Mouse (Mus musculus) bone marrow macrophage, adult 2 months (primary cell): ENCODE measurements around the gene Aldh16a1.

Source experiments
- CTCF ChIP-seq: IDR thresholded peaks from 2 replicates; pipeline ENCODE4 v1.5.1; 2012; ENCODE audit warnings: low read depth, mild to moderate bottlenecking, low read length, moderate library complexity
- POLR2A ChIP-seq: IDR thresholded peaks from 2 replicates; pipeline ENCODE4 v1.6.1; 2012; ENCODE audit warnings: mild to moderate bottlenecking, low read depth, low read length, borderline replicate concordance

DNA sequence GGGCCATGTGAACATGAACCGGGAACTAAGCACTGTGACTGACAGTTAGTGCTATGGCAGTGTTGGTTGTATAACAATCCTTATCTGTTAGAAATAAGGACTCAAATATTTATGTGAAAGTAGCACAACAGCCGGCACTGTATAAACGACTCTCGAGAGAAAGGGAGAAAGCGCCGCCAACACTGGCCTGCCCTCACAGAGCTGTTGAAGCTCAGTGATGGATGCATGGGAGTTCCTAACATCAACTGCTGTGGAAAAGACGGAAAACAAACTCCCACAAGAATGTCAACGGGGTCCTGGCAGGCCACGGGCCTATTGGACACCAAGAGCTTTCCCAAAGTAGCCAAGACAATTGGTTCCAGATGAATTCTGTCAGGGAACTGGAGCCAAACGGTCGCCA lies 3.1 kb downstream of the Aldh16a1 start:
- no peak for TF ChIP-seq CTCF
- TF ChIP-seq POLR2A = no peak
